Mouse (Mus musculus): ENCODE measurements around the gene Magix.

- no peak for TF ChIP-seq POLR2A (IDR thresholded peaks at IDR 0.05; ENCODE audit: low read depth, low read length)
- TF ChIP-seq CTCF (conservative IDR thresholded peaks at IDR 0.05; ENCODE audit: insufficient read depth, insufficient read length, low read depth, low read length): no peak
Observed at GRCm38 (mm10) chrX:7722691-7723090, 41.6 kb upstream of the Magix start.
